Mouse (Mus musculus) right cerebral cortex, postnatal 4 days (tissue): ENCODE data around the gene Dock1.
A peak's percentile ranks its signal among the peaks of the same experiment; 100 is the strongest.

Experiments
- DNase-seq: peaks from one replicate; pipeline ENCODE4 v3.0.0-alpha.2; 2022

Gene Dock1

DNA sequence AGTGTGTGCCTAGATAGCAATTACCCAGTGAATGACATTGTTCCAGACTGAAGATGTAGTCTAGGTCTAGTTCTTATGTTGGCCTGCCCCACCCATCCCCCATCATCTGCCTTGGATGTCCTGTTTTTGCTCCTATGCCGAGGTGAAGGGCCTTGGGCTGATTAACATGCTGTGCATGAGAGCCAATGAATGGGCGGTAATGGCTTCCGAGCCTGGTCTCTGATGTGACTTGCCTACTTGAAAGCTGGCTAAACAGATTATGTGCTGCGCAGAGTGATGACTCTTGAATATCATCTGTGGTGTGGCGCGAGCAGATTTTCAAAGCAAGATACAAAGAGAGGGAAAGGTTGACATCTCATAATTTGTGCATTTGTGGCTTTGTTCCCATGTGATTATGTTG lies 191.5 kb downstream of the Dock1 start:
- no peak for DNase-seq

DNA sequence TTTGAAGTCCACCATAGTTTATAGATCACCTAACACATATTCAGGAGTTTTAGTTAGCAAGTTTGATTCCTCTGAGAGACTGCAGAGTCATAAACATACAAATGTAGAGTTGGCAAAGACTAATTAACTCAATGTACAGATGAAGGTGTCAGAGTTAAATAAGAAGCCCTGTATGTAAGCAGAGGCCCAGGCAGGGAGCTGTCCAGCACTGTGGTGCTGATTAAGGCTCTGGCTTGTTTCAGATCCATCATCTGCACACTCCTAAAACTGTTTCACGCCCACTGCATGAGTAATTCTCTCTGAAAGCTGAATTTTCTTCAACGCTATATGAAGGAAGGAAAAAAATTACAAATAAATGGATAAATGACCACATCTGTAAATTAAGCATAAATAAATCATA lies 193.7 kb downstream of the Dock1 start:
- DNase-seq, result no peak

DNA sequence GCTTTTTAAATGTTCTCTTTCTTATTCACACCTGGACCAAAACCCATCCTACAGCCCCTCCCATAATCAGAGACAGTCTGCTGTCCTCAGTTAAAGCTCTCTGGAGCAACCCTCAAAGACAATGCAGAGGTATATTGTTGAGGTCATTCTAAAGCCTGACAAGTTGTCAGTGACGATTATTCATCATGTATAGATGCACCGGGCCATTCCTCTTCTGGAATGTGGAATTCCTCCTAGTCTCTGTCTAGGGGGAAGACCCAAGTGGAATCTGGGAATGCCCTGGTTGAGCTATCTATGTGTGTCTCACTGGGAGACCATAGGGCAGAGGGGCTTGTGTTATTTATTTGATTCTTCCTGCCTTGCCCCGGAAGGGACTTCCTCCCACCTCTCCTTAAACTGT lies 202.1 kb downstream of the Dock1 start:
- DNase-seq, result no peak

DNA sequence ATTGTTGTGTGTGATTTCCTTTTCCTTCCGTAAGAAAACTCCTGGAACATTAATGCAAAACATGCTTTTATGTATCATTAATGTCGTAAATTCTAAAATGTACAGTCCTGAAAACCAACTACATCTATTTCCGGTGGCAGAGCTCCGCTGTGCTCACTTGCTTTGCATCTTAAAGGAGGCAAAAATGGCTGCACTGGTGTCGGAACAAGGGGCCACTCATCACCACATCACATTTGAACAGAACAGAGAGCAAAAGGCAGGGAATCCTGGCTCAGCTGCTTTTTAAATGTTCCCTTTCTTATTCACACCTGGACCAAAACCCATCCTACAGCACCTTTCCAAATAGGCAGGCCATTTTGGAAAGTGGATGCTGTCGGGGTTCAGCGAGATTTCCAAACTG lies 202.5 kb downstream of the Dock1 start:
- no peak for DNase-seq

DNA sequence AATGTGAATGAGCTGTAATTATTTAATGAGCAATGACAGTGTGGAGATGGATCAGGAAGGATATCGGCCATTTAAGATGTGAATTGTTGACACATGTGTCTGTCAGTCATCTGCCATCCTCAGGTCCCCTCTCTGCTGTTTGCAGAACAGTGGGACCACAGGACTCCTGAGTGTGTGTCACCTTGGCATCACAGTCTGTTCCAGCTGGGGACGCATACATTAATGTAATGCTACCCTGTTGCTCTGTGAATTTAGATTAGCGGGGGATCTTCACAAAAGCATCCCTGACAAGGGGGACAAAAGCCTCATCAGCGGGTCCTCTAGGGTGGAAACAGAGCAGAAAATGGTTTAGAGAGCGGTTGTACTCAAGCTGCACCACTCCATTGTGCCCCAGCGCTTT lies 208.5 kb downstream of the Dock1 start:
- DNase-seq, result no peak

DNA sequence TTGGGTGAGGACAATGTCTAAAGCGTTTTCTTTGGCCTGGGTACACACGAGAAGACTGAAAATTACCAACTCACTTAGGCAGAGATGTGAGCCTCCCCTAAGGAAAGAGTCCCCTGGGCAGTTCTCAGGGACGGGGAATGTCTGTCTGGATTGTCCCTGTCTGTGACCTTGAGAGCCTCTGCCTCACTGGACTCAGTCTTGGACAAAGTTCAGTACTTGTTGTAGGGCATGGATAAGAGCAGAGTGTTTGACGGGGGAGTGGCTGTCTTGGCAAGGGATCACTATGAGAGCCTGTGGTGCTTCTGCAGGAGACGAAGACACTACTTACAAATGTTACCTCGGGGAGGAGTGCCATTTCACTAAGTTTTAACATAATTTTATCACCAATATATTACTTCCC lies 210.0 kb downstream of the Dock1 start:
- no peak for DNase-seq

DNA sequence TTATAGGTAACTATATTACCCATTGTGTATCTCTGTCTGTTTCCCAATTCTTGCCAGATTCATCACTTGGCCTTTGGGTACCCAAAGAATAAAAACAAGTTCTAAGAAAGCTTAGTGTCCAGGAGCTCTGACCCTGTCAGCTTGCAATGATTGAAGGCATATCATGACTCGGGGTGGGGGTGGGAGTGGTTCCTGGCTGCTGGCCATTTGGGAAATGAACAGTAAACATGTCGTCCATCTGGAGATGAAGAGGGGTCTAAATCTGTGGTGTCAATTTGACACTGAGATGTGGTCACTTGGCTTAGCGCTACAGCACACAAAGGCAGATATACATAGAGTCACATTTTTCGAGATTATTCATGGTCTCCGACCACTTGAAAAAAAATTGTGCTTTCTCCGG lies 213.1 kb downstream of the Dock1 start:
- DNase-seq, result no peak

DNA sequence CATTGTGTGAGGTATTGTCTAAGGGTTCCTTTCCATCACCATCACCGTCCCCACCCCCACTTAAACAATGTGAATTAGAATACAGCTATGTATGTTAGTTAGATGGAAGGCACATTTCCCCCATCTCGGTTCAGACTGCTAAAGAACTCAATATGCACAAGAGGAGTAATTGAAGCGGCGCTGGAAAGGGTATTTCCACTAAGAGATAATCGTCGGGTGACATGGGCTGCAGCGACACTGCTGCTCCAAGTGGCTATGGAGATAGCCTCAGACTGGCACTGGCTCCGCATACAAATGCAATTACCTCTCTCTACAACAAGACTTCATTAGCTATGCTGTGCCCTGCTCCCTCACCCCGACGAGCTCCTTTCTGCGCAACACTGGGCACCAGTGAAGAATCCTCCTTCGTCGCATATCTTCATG lies 222.0 kb downstream of the Dock1 start:
- DNase-seq, result no peak

DNA sequence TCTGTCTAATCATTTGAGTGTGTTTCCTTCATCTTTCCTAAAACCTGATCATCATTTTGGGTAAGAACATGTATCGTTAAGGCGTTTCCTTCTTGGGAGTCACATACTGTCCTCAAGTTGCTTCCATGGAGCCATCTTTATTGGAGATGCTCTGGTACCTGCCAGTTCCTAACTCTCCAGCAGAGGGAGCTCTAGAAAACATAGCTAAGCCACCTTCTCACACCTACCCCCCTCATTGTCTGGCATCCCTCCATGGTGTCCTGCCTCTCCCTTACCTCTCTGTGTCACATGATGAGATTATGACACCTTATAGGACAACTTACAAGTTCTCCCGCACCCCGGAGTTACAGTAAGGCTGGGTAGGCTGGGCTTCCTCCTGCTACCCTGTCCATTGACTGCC lies 222.5 kb downstream of the Dock1 start:
- DNase-seq, result no peak

DNA sequence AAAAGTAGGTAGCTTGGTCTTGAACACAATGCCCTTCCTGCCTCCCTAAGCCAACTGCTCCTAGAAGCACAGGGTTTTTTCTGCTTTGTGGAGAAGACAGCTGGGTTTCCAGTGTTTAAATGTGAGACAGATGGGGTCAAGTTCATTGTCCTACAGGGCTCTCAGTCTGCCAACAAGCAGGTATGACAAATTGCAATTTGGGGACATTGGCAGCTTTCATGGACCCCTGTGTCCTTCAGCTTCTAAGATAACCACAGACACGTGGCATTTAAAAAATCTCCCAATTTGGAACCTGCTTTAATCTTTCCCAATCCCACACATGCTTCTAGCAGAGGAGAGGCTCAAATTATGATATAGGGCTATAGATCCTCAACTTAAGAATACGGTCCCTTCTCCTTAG lies 224.2 kb downstream of the Dock1 start:
- DNase-seq, result no peak

DNA sequence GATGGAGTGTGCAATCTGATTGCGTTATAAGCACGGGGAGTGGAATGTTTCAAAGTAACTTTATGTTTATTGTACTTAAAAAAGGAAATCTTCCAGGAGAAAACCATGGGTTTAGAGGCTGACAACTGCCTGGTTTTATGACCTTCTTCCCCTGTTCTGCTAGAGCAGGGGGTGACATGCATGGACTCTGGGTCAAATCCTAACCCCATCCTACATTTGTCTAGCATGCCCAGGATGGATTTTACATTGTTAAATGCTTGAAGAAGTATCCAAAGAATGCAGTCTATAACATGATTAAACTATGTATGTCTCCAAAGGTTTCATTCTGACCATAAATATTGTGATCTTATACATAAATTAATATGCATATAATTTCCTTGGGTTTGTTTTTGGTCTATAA lies 229.0 kb downstream of the Dock1 start:
- no peak for DNase-seq

DNA sequence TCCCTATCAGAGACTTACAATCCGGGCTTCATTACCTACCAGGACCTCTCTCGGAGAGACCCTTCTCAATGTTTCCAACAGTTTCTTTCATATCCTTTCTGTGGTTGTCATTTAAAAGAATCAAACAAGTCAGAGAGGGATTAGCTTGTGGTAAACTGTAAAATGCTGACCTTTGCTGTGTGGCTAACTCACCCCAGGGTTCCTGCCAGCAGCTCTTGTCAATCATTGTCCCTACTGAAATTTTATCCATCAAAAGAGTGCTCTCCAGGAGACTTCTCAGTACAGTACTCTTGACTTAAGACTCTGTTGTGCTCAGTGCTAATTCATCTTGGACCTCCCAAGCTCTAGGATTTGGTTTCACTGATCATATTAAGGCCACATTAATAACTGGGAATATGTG lies 231.5 kb downstream of the Dock1 start:
- no peak for DNase-seq

DNA sequence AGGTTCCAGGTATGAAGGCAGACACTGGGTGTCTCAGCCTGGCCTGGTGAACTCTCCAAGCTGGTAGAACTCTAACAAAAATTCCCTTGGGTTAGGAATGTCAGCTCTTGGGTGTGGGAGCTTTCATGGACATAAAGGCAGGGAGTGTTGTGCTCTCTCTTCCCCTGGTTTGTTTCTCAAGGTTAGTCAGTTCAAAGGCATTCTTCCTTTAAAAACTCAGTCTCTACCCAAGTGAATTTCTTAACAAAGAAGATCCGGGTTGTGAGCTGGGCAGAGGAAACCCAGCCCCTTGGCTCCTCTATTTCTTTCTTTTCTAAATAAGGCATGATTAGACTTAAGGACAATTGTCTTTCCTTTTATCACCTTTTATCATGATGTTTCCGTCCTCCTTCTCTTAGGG lies 261.4 kb downstream of the Dock1 start:
- DNase-seq, result no peak

DNA sequence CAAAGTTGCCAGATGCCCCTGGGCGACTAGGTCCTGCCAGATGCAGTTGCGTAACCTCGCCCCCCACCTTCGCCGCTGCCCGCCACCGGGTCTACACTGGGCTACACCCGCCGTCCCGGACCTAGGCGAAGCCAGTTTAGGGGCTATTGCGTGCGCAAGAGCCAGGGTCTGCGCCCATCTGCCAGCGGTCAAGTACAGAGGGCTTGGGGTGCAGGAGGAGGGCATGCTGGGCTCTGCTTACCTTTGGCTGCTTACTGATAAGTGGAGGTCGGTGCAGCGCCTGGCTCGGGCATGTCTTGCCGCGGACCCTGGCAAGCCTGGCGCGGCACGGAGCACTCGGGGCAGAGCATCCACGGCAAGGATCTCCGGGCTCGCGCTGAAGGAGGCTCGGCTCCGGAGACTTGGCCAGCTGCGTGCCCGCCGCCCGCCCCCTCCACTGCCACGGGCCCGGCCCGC lies 267.0 kb downstream of the Dock1 start:
- DNase-seq, result peak; percentile 26

DNA sequence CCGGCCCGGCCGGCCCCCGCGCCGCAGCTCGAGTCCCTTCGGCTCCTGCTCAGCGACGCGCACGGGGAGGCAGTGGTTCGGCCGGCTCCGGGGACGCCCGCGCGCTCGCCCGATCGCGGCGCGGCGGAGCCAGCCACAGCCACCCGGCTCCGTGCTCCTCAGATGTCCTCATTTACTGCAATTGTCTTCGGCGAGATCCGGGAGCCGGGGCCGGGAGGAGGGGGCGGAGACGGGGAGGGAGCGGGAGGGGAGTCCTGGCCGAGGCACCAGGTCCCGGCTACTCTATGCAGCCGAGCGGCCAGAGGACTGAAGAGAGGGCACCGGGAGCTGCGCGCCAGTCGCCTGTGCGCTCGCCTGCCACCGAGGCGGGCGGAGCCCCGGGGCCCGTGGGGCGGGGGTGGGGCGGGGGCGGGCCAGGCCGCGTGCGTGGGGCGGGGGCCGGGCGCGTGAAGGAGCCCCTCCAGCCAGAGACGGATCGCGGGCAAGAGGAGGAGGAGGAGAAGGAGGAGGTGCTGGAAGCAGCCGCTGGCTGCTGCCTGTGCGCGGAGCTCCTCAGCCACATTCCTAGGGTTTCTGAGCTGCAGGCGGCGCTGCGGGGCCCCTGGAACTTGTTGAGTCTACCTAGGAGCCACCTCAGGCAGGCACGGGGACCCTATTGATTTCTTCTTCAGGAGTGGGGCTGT lies 267.6 kb downstream of the Dock1 start, which contains the start of gene Fam196a:
Gene Fam196a, minus strand, starts transcription at position 504 of the 683 bp plus-strand sequence.
- peak; percentile 73 for DNase-seq

DNA sequence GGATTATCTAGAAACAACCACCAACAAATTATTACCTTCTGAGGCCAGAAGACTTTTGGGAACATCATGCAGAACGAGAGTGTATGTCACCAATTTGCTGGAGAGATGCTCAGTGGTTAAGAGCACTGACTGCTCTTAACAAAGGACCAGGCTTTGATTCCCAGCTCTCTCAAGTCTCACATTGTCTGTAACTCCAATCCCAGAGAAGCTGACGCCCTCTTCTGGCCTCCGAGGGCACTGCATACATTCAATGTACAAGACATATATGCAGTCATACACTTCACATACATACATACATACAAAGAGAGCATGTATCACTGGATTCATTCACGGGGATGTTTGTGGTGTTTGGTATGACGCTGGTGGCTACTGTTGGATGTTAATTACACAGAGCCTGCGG lies 271.4 kb downstream of the Dock1 start:
- DNase-seq, result no peak

DNA sequence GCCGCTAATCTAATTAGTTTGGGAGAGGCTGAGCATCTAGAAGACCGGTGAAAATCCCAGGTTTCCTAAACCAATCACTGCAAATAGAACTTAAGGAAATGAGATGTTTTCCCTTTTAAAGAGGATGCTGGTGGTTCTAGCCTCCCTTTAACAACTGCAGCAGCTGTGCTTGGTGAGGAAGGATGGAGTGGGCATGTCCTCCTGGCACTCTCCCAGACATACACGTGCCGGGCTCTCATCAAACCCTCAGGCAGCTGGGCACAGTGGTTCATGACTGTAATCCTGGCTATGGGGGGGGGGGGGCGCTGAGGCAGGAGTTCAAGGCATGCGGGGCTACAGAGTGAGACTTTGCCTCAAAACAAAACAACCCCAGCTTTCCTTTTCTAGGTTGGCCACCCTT lies 272.6 kb downstream of the Dock1 start:
- DNase-seq, result no peak

DNA sequence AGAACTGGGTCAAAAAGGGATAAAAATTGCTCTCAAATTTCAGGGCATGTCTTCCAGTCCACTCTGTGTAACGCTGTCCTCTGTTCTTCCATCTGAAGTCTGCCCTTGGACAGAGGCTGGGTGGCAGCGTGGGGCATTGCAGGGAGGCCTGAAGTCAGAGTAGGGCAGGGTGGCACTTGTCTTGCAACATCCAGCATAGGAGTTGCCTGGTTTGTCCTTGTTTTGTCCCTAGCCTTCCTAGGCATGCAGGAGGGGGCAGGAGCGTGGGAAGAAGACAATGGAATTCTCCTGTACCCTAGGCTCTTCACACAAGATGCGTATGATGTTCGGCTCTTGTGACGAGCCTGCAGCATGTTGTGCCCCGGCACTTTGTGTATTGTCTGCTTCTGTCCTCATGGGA lies 273.2 kb downstream of the Dock1 start:
- DNase-seq, result no peak

DNA sequence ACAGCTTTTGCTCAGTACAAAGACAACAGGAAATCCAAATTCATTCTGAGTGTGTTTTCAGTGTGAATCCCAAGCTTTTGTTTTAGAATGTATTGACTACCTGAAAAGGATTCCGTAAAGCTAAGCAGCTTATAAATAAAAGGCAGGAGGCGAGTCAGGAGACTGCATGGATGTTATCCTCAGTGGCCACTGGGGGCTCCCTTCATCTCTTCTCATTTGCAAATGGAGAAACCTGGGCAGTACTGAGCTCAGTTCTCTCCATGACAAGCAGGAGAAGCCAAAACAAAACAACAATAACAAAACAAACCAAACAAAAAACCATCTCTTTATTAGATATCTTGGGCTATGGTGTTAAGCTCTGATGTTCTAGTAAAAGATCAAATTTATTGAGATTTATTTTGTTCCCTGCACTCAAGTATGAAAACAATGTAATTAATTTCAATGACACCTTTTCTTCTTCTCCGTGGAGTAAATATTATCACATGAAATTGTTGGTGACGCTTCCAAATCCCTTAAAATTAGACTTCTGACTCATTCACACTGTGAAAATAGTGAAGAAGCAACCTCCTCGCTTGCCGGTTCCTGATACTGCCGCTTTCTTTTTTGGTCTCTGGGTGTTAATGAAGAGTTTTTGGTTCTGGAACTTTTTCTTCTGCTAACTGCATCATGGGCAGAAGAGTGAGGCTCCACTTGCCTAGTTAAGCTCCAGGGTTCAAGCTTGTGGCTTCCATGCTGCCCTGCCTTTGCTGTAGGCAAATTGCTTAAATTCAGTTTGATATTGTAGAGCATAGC lies 275.7 kb downstream of the Dock1 start:
- DNase-seq, result no peak

DNA sequence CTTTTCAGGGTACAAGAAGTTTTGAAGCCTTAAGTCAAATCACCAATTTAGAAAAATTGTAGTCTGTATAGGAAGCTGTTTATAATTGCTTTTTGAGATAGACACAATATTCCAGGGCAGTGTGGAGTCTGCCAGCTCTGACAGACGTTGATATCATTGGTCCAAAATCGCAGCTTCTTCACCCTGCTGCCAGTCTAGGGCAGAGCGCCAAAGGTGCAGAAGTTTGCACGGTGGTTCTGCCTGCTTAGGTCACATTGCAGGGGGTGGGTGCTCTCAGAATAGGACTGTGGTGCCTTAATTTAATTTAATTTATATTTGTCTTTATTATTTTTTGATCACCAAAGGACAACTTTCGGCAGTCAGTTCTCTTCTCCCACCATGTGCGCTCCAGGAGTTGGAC lies 288.6 kb downstream of the Dock1 start:
- DNase-seq, result no peak

DNA sequence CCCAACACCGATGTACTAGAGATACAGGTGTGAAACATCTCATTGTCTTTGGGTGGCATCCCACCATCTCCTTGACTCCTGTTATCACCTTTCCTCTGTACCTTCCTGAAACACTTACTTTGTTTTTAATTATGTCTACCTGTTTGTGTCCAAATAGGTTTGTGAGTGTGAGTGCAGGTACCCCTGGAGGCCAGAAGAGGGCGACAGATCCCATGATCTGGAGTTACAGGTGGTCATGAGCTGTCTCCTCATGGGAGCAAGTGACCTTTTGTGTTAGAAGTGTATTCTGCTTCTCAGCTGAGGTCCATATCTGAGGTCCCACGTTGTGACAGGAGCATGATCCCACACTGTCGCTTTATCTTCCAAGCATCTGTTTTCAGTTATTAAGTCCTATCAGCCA lies 290.4 kb downstream of the Dock1 start:
- DNase-seq, result no peak

DNA sequence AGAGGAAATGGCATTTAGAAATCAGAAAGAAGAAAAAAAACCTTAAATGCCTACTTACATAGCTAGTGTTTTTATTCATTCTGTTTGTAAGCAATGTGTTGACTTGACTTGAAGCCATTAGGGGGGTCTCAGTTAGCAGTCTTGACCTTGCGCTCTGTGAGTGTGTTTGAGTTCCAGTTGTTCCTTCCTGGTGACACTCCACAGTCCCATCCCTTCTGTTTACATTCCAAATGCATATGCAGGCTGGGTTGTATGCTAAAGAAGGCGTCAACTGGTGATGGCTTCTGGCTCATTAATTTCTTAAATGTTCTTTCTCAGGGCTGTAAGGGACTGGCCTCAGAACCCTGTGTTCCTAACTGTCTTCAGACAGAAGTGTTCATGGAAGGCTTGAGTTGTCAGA lies 291.2 kb downstream of the Dock1 start:
- no peak for DNase-seq

DNA sequence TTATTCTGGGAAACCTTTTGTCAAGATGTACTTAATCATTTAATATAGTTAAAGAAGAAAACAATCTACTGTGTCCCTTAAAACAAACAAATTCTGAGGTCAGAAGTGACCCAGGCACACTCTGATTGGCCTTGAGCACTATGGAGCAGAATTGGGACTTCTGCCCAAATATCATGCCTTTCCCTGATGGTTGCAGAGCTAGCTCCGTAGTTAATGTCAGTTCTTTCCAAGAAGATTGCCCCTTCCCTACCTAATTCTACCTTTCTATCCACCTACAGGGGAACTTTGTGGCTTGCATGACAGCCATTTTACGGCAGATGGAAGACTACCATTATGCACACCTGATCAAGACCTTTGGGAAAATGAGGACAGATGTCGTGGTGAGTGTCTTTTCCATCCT lies 319.8 kb downstream of the Dock1 start:
- no peak for DNase-seq

DNA sequence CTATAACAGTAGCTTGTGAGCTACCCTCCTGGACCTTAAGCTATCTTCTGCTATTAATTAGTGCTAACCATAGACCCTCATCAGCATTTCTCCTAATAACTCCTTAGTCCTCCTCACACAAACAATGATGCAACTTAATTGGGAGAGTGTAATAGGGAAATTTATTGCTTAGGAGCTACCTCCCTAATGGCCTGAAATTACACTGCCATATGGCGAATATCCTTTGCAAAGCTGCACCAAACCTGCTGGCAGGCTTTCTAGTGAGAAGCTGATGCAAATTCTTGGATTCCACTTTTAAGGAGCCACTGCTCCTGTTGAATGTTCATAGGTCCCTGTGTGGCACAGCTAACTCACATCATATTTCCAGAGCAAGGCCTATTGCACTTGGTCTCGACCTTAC lies 320.5 kb downstream of the Dock1 start:
- DNase-seq, result no peak

DNA sequence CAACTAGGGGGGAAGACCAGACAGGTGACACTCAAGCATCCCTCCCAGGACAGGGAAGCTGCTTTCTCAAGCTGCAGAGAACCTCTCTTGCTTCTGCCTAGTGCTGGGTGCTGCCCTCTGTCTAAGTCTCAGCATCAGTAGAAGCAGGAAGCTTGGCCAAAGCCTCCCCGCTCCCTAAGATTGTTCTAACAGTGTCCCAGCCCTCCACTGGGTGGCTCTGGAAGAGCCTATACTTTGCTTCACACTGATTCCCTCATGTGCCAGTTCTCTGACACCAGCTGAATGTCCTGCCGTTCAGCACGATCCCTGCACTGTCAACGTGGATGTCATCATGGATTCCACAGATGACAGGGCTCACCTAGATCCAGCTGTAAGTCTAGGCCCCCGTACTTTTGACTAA lies 324.5 kb downstream of the Dock1 start:
- DNase-seq, result no peak
